Mouse (Mus musculus) intestine, postnatal 0 days (tissue): ENCODE results near the gene Lrrfip2. TPM values are rescaled to one million over a fixed set of nuclear protein-coding genes. Genes with fewer than 3 reads are reported as not detected.

ENCODE experiments used
- ATAC-seq: fragments of 200-750 bp; cut with Nextera tagmentation; 2 replicates; pipeline ENCODE4 v1.8.0; 2017; ENCODE audit warnings: mild to moderate bottlenecking, moderate TSS enrichment, moderate library complexity
- H3K27ac ChIP-seq: fragments of 300-500 bp; sonication (generic); 2 replicates; pipeline ENCODE4 v1.5.1; 2014; ENCODE audit warnings: mild to moderate bottlenecking, low read depth, low read length, moderate library complexity
- H3K27me3 ChIP-seq: fragments of 300-500 bp; sonication (generic); replicated peaks from 2 replicates; pipeline ENCODE4 v1.6.1; 2014; ENCODE audit warnings: low read length, mixed read lengths; ENCODE audit not compliant: control insufficient read depth, insufficient read depth
- H3K36me3 ChIP-seq: fragments of 300-500 bp; sonication (generic); 2 replicates; pipeline ENCODE4 v1.6.1; 2014; ENCODE audit warnings: mild to moderate bottlenecking, moderate library complexity; ENCODE audit not compliant: control insufficient read depth, insufficient read depth
- H3K4me1 ChIP-seq: fragments of 300-500 bp; sonication (generic); replicated peaks from 2 replicates; pipeline ENCODE4 v1.6.1; 2014; ENCODE audit warnings: antibody characterized with exemption, low read length, mixed read lengths; ENCODE audit not compliant: control insufficient read depth, insufficient read depth
- H3K4me2 ChIP-seq: fragments of 300-500 bp; sonication (generic); replicated peaks from 2 replicates; pipeline ENCODE4 v1.6.1; 2014; ENCODE audit warnings: low read depth, mild to moderate bottlenecking, moderate library complexity
- H3K4me3 ChIP-seq: fragments of 300-500 bp; sonication (generic); 2 replicates; pipeline ENCODE4 v1.5.1; 2014; ENCODE audit warnings: low read depth, low read length
- H3K9ac ChIP-seq: fragments of 300-500 bp; sonication (generic); 2 replicates; pipeline ENCODE4 v1.6.1; 2014; ENCODE audit warnings: mild to moderate bottlenecking, low read depth, low read length
- H3K9me3 ChIP-seq: fragments of 300-500 bp; sonication (generic); 2 replicates; pipeline ENCODE4 v1.6.1; 2016; ENCODE audit warnings: mixed run types; ENCODE audit not compliant: control insufficient read depth
- CTCF ChIP-seq: sonication (generic); IDR thresholded peaks from 2 replicates; pipeline ENCODE4 v1.5.1; 2016; ENCODE audit warnings: low read depth, mild to moderate bottlenecking, control low read depth, antibody characterized with exemption, moderate library complexity
- WGBS: fragments of 180-500 bp; shearing (Covaris S2); extraction: QIAGEN DNeasy Blood & Tissue Kit; methylation state at CpG from one replicate; pipeline ENCODE4 v1.1.7; 2014; 5-methylcytosine and 5-hydroxymethylcytosine counted together
- polyA plus RNA-seq: library from polyadenylated mRNA; unstranded; fragments of >200 nt; fragmentation: Nextera tagmentation; extraction: Ambion mirVana; gene quantifications from 2 replicates; pipeline ENCODE4 v1.2.1, GENCODE M21; 2015

Gene Lrrfip2
- polyA plus RNA-seq, 1 experiment from 2014 or later, result 45.1 TPM

DNA sequence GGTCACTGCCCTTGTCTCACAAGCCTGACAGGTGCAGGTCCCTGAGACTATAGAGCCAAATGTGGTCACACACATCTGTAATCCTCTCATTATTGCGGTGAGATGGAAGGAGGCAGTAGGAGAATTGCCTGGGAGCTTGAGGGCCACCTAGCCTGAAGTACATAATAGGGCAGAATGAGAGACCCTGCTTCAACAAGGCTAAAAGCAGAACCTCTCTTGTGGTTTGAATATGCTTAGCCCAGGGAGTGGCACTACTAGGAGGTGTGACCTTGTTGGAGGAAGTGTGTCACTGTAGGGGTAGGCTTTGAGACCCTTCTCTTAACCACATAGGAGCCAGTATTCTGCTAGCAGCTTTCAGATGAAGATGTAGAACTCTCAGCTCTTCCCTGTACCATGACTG, 26.0 kb downstream of the Lrrfip2 start:
- Histone ChIP-seq H3K9me3 (no peaks in the 10 kb centered on the region), H3K27ac (no peak overlapping the region), H3K27me3 (no peaks in the 10 kb centered on the region), H3K36me3 (0 out of 2 replicates have a peak, but pooled peaks cover 4% of the 10 kb centered on the region), H3K9ac (no peak overlapping the region), H3K4me3 (no peak overlapping the region), H3K4me2 (no peak overlapping the region), H3K4me1 (peaks cover 6% of the 10 kb centered on the region)
- WGBS, result 88% methylated on average over 1 of the region's 1 CpGs
- TF ChIP-seq CTCF, result no peak
- ATAC-seq, result no peak

DNA sequence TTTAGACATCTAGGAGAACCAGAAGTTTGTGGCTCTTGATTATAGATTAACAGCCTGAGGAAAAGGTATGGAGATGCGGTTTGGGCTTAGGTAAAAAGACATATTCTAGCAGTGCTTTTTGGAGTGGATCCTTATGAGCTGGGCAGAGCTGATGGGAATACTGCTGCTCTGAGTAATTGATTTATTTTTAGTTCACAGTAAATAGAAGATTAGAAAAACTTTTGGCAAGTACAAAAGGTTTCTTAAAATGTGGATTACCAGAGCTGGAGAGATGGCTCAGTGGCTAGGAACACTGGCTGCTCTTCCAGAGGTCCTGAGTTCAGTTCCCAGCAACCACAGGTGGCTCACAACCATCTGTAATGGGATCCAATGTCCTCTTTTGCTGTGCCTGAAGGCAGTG, 27.3 kb downstream of the Lrrfip2 start:
- Histone ChIP-seq H3K27me3 (no peaks in the 10 kb centered on the region), H3K27ac (no peak overlapping the region), H3K4me2 (no peak overlapping the region), H3K36me3 (0 out of 2 replicates have a peak, but pooled peaks cover 4% of the 10 kb centered on the region), H3K4me1 (peaks cover 14% of the 10 kb centered on the region), H3K9ac (no peak overlapping the region), H3K9me3 (no peaks in the 10 kb centered on the region), H3K4me3 (no peak overlapping the region)
- TF ChIP-seq CTCF, result no peak
- no peak for ATAC-seq
- WGBS, result 33% methylated on average over 1 of the region's 1 CpGs

DNA sequence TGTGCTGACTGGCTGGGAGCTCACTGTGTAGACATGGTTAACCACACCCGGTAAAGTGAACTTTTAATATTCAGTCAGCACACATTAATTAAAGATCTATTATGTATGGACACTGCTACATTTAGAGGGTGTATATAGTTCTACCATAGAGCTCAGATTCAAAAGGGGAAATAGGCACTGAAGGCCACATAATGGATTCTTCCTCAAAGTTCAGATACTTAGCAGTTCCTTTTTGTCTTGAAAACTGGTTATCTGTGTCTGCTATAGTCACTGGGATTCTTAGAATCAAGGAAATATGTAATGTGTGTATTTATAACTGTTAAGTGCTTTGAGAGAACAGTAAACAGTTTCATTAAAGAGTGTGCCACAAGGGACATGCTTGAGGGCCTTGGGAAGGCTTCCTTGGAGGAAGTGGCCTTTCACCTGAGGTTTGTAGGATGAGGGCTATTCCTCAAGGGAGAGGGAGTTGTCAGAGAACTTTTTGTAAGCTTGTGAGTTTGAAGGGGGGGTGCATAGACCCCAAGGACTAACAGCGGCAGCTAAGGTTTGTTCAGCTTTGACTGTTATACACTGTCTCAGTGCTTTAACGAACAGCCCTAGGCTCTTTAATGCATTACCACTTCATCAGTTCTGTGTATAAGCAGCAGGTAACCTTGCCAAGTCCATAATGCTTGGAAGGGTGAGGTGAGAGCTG, 28.3 kb downstream of the Lrrfip2 start:
- Histone ChIP-seq H3K9me3 (no peaks in the 10 kb centered on the region), H3K4me2 (no peak overlapping the region), H3K4me1 (peaks cover 14% of the 10 kb centered on the region), H3K9ac (no peak overlapping the region), H3K27ac (no peak overlapping the region), H3K4me3 (no peak overlapping the region), H3K27me3 (no peaks in the 10 kb centered on the region), H3K36me3 (0 out of 2 replicates have a peak, but pooled peaks cover 4% of the 10 kb centered on the region)
- 80% methylated on average over 3 of the region's 3 CpGs for WGBS
- ATAC-seq, result no peak
- no peak for TF ChIP-seq CTCF

DNA sequence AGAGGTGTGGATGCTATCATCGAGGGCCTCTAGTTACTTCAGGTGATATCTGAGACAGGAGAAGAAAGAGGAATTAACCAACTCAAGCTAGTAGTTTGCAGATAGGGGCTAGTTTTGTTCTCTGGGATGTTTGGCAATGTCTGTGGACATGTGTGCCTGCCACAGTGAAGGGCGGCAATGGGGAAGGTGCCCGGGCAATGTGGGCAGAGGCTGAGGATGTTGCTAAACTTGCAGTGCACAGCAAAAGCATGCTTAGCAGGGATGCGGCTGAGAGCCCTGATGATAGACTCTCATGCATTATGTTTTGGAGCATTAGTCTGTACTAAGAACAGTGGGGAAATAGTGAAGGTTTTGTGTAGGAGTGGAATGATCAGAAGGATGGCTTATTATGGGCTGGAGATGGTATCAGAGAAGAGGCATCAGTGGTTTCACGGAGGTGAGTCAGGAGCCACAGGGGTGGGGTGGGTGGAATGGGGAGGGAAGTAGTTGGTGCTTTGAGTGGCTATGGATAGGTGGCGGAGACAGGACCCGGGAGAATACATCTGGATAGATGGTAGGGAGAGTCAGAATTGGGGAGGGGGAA, 28.9 kb downstream of the Lrrfip2 start:
- H3K4me2 ChIP-seq, result no peak overlapping the region
- no peak overlapping the region for H3K4me3 ChIP-seq
- H3K36me3 ChIP-seq, result 0 out of 2 replicates have a peak, but pooled peaks cover 4% of the 10 kb centered on the region
- no peak overlapping the region for H3K27ac ChIP-seq
- H3K9me3 ChIP-seq, result no peaks in the 10 kb centered on the region
- no peaks in the 10 kb centered on the region for H3K27me3 ChIP-seq
- no peak overlapping the region for H3K9ac ChIP-seq
- H3K4me1 ChIP-seq, result peaks cover 14% of the 10 kb centered on the region
- WGBS, result 89% methylated on average over 7 of the region's 7 CpGs
- no peak for TF ChIP-seq CTCF
- ATAC-seq, result no peak

DNA sequence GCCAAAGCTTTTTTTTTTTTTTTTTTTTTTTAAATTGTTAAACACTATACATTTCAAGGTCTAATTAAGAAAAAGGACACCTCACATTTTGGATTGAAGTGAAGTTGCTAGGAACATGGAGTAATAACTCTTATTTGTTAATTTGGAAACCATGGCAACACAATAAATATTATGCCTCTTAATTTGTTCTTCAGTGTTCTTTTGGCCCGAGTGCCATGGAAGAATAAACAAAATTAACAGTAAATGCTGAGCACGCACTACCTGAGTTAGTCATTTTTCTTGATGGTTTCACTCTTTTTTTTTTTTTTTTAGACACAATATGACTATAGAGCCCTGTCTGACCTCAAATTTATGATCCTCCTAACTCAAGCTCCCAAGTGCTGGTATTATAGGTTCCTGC, 30.6 kb downstream of the Lrrfip2 start:
- H3K27me3 ChIP-seq, result no peaks in the 10 kb centered on the region
- H3K4me1 ChIP-seq, result peaks cover 14% of the 10 kb centered on the region
- H3K9ac ChIP-seq, result no peak overlapping the region
- no peak overlapping the region for H3K27ac ChIP-seq
- H3K36me3 ChIP-seq, result 0 out of 2 replicates have a peak, but pooled peaks cover 4% of the 10 kb centered on the region
- no peak for TF ChIP-seq CTCF
- no peak for ATAC-seq
- H3K4me2 ChIP-seq, result no peak overlapping the region
- no peak overlapping the region for H3K4me3 ChIP-seq
- H3K9me3 ChIP-seq, result no peaks in the 10 kb centered on the region
- 19% methylated on average over 2 of the region's 2 CpGs for WGBS

DNA sequence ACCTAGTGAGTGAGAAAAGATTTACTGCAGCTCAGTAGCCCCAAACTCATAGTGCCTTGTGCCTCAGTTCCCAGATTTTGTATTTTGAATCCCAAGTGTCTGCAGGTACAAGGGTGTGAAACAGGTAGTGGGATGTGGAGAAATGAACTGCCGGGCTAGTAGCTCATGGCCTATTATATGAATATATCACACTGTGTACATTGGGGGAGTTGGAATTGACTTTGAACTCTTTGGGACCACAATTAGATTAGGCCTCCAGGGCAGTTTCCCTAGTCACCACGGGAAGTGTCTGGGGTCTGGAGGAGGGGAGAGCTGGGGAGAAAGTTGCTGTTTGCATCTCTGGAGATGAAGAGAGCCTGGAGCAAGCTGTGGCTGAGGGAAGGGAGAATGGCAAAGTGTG, 31.0 kb downstream of the Lrrfip2 start:
- ATAC-seq, result no peak
- Histone ChIP-seq H3K4me1 (peaks cover 14% of the 10 kb centered on the region), H3K36me3 (0 out of 2 replicates have a peak, but pooled peaks cover 2% of the 10 kb centered on the region), H3K4me2 (0 out of 2 replicates have a peak overlapping the region, but pooled peaks have one; percentile 21), H3K4me3 (no peak overlapping the region), H3K27ac (peak overlapping the region; percentile 29), H3K27me3 (no peaks in the 10 kb centered on the region), H3K9me3 (no peaks in the 10 kb centered on the region), H3K9ac (no peak overlapping the region)
- 26% methylated on average over 2 of the region's 2 CpGs for WGBS
- no peak for TF ChIP-seq CTCF
